Mouse (Mus musculus): ENCODE data around the gene Myf6. TPM values are rescaled to one million over a fixed set of nuclear protein-coding genes. Genes with fewer than 3 reads are reported as not detected.

The Myf6 gene
- polyA plus RNA-seq (2015; fragmentation: Nextera tagmentation; extraction: Ambion mirVana) = 0.36 and 0.48 TPM in 2 replicates

DNA sequence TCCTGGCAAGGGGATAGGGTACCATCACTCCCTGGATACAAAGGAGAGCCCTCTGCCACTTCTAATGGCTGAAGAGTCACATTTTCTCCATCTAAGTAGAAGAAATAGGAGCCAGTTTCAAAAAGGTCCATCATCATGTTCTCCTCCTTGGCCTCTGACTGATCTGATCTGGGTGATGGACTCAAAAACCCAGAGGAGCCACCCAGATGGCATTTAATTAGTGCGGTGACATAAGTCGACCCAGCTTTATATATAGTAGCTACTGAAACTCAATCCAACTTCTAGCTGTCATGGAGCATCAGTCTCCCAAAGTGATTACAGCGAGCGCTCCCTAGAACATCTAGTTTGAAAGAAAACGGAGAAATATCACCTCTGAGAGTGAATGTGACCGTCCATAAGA is at the start of gene Myf6:
Gene Myf6, minus strand, starts transcription at position 170 of the 400 bp plus-strand sequence.

DNA sequence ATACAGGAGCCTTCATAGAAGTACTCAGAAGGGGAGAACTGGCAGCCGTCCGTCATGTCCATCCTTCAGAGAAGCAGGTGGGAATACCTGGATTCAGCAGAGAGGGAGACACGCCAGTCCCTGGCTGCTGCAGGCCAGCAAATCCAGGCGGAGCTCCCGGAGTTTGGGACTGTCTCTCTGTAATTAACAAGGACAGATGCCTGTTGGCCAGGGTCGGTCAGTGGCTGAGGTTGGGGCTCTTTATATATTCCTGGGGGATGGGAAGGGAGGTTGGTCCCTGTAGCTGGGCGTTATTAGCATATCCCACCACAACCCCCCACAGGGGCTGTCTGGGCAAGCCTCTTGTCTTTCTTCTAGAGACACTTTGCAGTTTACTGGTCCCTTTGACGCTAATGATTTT is 8.7 kb downstream of the Myf6 start, which contains the start of gene Myf5:
Gene Myf5, minus strand, starts transcription at position 265 of the 400 bp plus-strand sequence.

Small RNA genes lying within 50 kb of the gene (microRNA-seq; reads per million reads assigned to microRNA genes)
- gene Gm44403 (ENCODE audit: borderline replicate concordance, insufficient number of aligned reads) = not detected

Other genes with a start within 250 kb of the Myf6 start
- 2.3 and 3.5 TPM in 2 replicates for gene Lin7a, start 223.1 kb downstream of the Myf6 start, polyA plus RNA-seq (2015; fragmentation: Nextera tagmentation; extraction: Ambion mirVana)
- 0.06 TPM in 1 of 2 replicates, not detected in the other for gene Myf5, start 8.6 kb downstream of the Myf6 start, polyA plus RNA-seq (2015; fragmentation: Nextera tagmentation; extraction: Ambion mirVana)
- gene Ptprq, start 225.3 kb upstream of the Myf6 start, polyA plus RNA-seq (2015; fragmentation: Nextera tagmentation; extraction: Ambion mirVana) = 0.12 and 0.33 TPM in 2 replicates

Measured in adrenal gland, postnatal 0 days (tissue).